Mouse (Mus musculus) intestine, embryonic 15.5 days (tissue): ENCODE measurements at regions not wholly inside any gene's neighbourhood (a gene's known extent, or its start where the extent isn't known, plus 50 kb on each side); places are given as distances from the start of the nearest gene placed in this dataset.

Experiments used
- ATAC-seq: fragments of 200-750 bp; cut with Nextera tagmentation; 2 replicates; pipeline ENCODE4 v1.8.0; 2017; ENCODE audit warnings: moderate TSS enrichment, moderate library complexity
- H3K27ac ChIP-seq: fragments of 300-500 bp; sonication (generic); 2 replicates; pipeline ENCODE4 v1.5.1; 2015; ENCODE audit warnings: mild to moderate bottlenecking, inconsistent platforms
- H3K27me3 ChIP-seq: fragments of 300-500 bp; sonication (generic); replicated peaks from 2 replicates; pipeline ENCODE4 v1.6.1; 2015; ENCODE audit warnings: inconsistent platforms
- H3K36me3 ChIP-seq: fragments of 300-500 bp; sonication (generic); 2 replicates; pipeline ENCODE4 v1.6.1; 2015; ENCODE audit warnings: inconsistent platforms
- H3K4me1 ChIP-seq: fragments of 300-500 bp; sonication (generic); replicated peaks from 2 replicates; pipeline ENCODE4 v1.6.1; 2015; ENCODE audit warnings: inconsistent platforms
- H3K4me2 ChIP-seq: fragments of 300-500 bp; sonication (generic); replicated peaks from 2 replicates; pipeline ENCODE4 v1.6.1; 2015; ENCODE audit warnings: mild to moderate bottlenecking, inconsistent platforms
- H3K4me3 ChIP-seq: fragments of 300-500 bp; sonication (generic); replicated peaks from 2 replicates; pipeline ENCODE4 v1.5.1; 2015; ENCODE audit warnings: inconsistent platforms
- H3K9ac ChIP-seq: fragments of 300-500 bp; sonication (generic); 2 replicates; pipeline ENCODE4 v1.6.1; 2015; ENCODE audit warnings: inconsistent platforms
- H3K9me3 ChIP-seq: fragments of 300-500 bp; sonication (generic); 2 replicates; pipeline ENCODE4 v1.6.1; 2016; ENCODE audit warnings: inconsistent platforms
- WGBS: fragments of 180-500 bp; shearing (Covaris S2); methylation state at CpG from one replicate; pipeline ENCODE4 v1.1.7; 2015; 5-methylcytosine and 5-hydroxymethylcytosine counted together

- no peak overlapping the region for H3K9ac ChIP-seq
Observed at GRCm38 (mm10) chr10:125785448-125786196, 180.3 kb upstream of the Lrig3 start.

GRCm38 (mm10) chr10:125786197-125786879 lies 179.6 kb upstream of the Lrig3 start:
- peak; percentile 48 for ATAC-seq
- H3K27me3 ChIP-seq = no peaks in the 10 kb centered on the region
- peak overlapping the region; percentile 81 for H3K27ac ChIP-seq
- peaks cover 9% of the 10 kb centered on the region; the same call in 1 of the 2 replicates for H3K4me1 ChIP-seq
- H3K36me3 ChIP-seq = no peaks in the 10 kb centered on the region
- H3K9ac ChIP-seq = no peak overlapping the region
- WGBS = 20% methylated on average over 10 of the region's 10 CpGs
- peak overlapping the region; percentile 54 for H3K4me2 ChIP-seq
- H3K4me3 ChIP-seq = 0 out of 2 replicates have a peak overlapping the region, but pooled peaks have one; percentile 19
- no peaks in the 10 kb centered on the region for H3K9me3 ChIP-seq

More at GRCm38 (mm10) chr10:125785448-125786196, 180.3 kb upstream of the Lrig3 start:
- ATAC-seq = peak; percentile 37
- H3K9me3 ChIP-seq = no peaks in the 10 kb centered on the region
- H3K4me2 ChIP-seq = peak overlapping the region; percentile 54
- H3K4me3 ChIP-seq = no peak overlapping the region
- 24% methylated on average over 16 of the region's 16 CpGs for WGBS
- H3K27ac ChIP-seq = peak overlapping the region; percentile 81
- H3K36me3 ChIP-seq = no peaks in the 10 kb centered on the region
- peaks cover 9% of the 10 kb centered on the region; the same call in 1 of the 2 replicates for H3K4me1 ChIP-seq
- no peaks in the 10 kb centered on the region for H3K27me3 ChIP-seq

- peak; percentile 72 for ATAC-seq
- no peak overlapping the region for H3K9ac ChIP-seq
- 8% methylated on average over 17 of the region's 17 CpGs for WGBS
Observed at GRCm38 (mm10) chr10:125786880-125787337, 179.1 kb upstream of the Lrig3 start.

GRCm38 (mm10) chr10:125787441-125788060 lies 178.4 kb upstream of the Lrig3 start:
- Histone ChIP-seq H3K4me2 (peak overlapping the region; percentile 54), H3K4me1 (peaks cover 9% of the 10 kb centered on the region; the same call in 1 of the 2 replicates), H3K9ac (no peak overlapping the region), H3K36me3 (no peaks in the 10 kb centered on the region), H3K9me3 (no peaks in the 10 kb centered on the region), H3K27me3 (no peaks in the 10 kb centered on the region), H3K4me3 (no peak overlapping the region), H3K27ac (peak overlapping the region; percentile 81)
- WGBS = 33% methylated on average over 19 of the region's 19 CpGs
- ATAC-seq = no peak

More at GRCm38 (mm10) chr10:125786880-125787337, 179.1 kb upstream of the Lrig3 start:
- Histone ChIP-seq H3K27ac (peak overlapping the region; percentile 81), H3K36me3 (no peaks in the 10 kb centered on the region), H3K4me3 (peak overlapping the region; percentile 19; the same call in 1 of the 2 replicates), H3K4me2 (peak overlapping the region; percentile 54), H3K9me3 (no peaks in the 10 kb centered on the region), H3K4me1 (peaks cover 9% of the 10 kb centered on the region; the same call in 1 of the 2 replicates), H3K27me3 (no peaks in the 10 kb centered on the region)

- H3K27me3 ChIP-seq = no peaks in the 10 kb centered on the region
- no peak overlapping the region for H3K4me3 ChIP-seq
- no peak overlapping the region for H3K9ac ChIP-seq
- no peak overlapping the region for H3K4me2 ChIP-seq
- no peak for ATAC-seq
- no peaks in the 10 kb centered on the region for H3K36me3 ChIP-seq
- H3K4me1 ChIP-seq = peaks cover 9% of the 10 kb centered on the region; the same call in 1 of the 2 replicates
- H3K27ac ChIP-seq = no peak overlapping the region
- WGBS = 96% methylated on average over 2 of the region's 2 CpGs
- no peaks in the 10 kb centered on the region for H3K9me3 ChIP-seq
Observed at GRCm38 (mm10) chr10:125788262-125788661, 177.7 kb upstream of the Lrig3 start.

GRCm38 (mm10) chr10:125790924-125791323 lies 175.0 kb upstream of the Lrig3 start:
- Histone ChIP-seq H3K27me3 (no peaks in the 10 kb centered on the region), H3K4me1 (peaks cover 2% of the 10 kb centered on the region; the same call in 1 of the 2 replicates), H3K4me2 (no peak overlapping the region), H3K36me3 (no peaks in the 10 kb centered on the region), H3K9me3 (no peaks in the 10 kb centered on the region), H3K27ac (no peak overlapping the region), H3K9ac (no peak overlapping the region), H3K4me3 (no peak overlapping the region)
- WGBS = 76% methylated on average over 2 of the region's 2 CpGs
- ATAC-seq = no peak

- WGBS = 96% methylated on average over 2 of the region's 2 CpGs
- no peak overlapping the region for H3K27ac ChIP-seq
- no peaks in the 10 kb centered on the region for H3K36me3 ChIP-seq
- no peak overlapping the region for H3K4me3 ChIP-seq
- H3K4me1 ChIP-seq = no peaks in the 10 kb centered on the region
- ATAC-seq = no peak
- H3K27me3 ChIP-seq = no peaks in the 10 kb centered on the region
- H3K9me3 ChIP-seq = no peaks in the 10 kb centered on the region
- no peak overlapping the region for H3K9ac ChIP-seq
- H3K4me2 ChIP-seq = no peak overlapping the region
Observed at GRCm38 (mm10) chr10:125794504-125794903, 171.5 kb upstream of the Lrig3 start.

GRCm38 (mm10) chr10:125795323-125795722 lies 170.6 kb upstream of the Lrig3 start:
- 85% methylated on average over 1 of the region's 1 CpGs for WGBS
- ATAC-seq = peak; percentile 63; the same call in 1 of the 2 replicates
- H3K4me3 ChIP-seq = no peak overlapping the region
- H3K27me3 ChIP-seq = no peaks in the 10 kb centered on the region
- no peak overlapping the region for H3K9ac ChIP-seq
- no peaks in the 10 kb centered on the region for H3K9me3 ChIP-seq
- H3K4me2 ChIP-seq = no peak overlapping the region
- H3K4me1 ChIP-seq = no peaks in the 10 kb centered on the region
- no peaks in the 10 kb centered on the region for H3K36me3 ChIP-seq
- no peak overlapping the region for H3K27ac ChIP-seq

GRCm38 (mm10) chr10:125798678-125799077 lies 167.3 kb upstream of the Lrig3 start:
- no peak overlapping the region for H3K4me3 ChIP-seq
- no peak overlapping the region for H3K9ac ChIP-seq
- no peaks in the 10 kb centered on the region for H3K36me3 ChIP-seq
- 0 out of 2 replicates have a peak overlapping the region, but pooled peaks have one; percentile 12 for H3K4me2 ChIP-seq
- no peaks in the 10 kb centered on the region for H3K9me3 ChIP-seq
- no peaks in the 10 kb centered on the region for H3K4me1 ChIP-seq
- H3K27me3 ChIP-seq = no peaks in the 10 kb centered on the region
- WGBS = 23% methylated on average over 13 of the region's 13 CpGs
- H3K27ac ChIP-seq = no peak overlapping the region
- ATAC-seq = no peak

- Histone ChIP-seq H3K4me3 (no peak overlapping the region), H3K9me3 (no peaks in the 10 kb centered on the region), H3K4me1 (no peaks in the 10 kb centered on the region), H3K36me3 (no peaks in the 10 kb centered on the region), H3K9ac (no peak overlapping the region), H3K4me2 (no peak overlapping the region), H3K27ac (no peak overlapping the region), H3K27me3 (no peaks in the 10 kb centered on the region)
- 57% methylated on average over 2 of the region's 2 CpGs for WGBS
- ATAC-seq = peak; percentile 78
Observed at GRCm38 (mm10) chr10:125800572-125801114, 165.3 kb upstream of the Lrig3 start.

- WGBS = 35% methylated on average over 4 of the region's 4 CpGs
Observed at GRCm38 (mm10) chr10:125801450-125801849, 164.5 kb upstream of the Lrig3 start.

More at GRCm38 (mm10) chr10:125801450-125801849, 164.5 kb upstream of the Lrig3 start:
- H3K4me1 ChIP-seq = no peaks in the 10 kb centered on the region
- no peak overlapping the region for H3K9ac ChIP-seq
- no peaks in the 10 kb centered on the region for H3K9me3 ChIP-seq
- no peak overlapping the region for H3K4me2 ChIP-seq
- H3K36me3 ChIP-seq = no peaks in the 10 kb centered on the region
- H3K27ac ChIP-seq = no peak overlapping the region
- H3K27me3 ChIP-seq = no peaks in the 10 kb centered on the region
- ATAC-seq = no peak; the same call in 1 of the 2 replicates
- no peak overlapping the region for H3K4me3 ChIP-seq
